Mouse (Mus musculus): ENCODE results near the gene 2410002F23Rik. TPM values are rescaled to one million over a fixed set of nuclear protein-coding genes. Genes with fewer than 3 reads are reported as not detected.
"Not testable (repeated sequence)": the region's sequence is repeated elsewhere in the genome, so short reads cannot be mapped to it uniquely, and the experiment has no call there.

2410002F23Rik gene
- 121 and 136 TPM in 2 replicates for polyA plus RNA-seq (2016; fragmentation: Nextera tagmentation; extraction: Ambion mirVana)

GRCm38 (mm10) chr7:44246055-44246983 lies at the start of gene 2410002F23Rik, which contains the start of gene 1700028J19Rik:
TSS of gene 2410002F23Rik (plus strand) at chr7:44246722.
TSS of gene 1700028J19Rik (minus strand) at chr7:44246695.
- Histone ChIP-seq H3K27me3 (ENCODE audit: insufficient read depth, poor library complexity, severe bottlenecking) (no peaks in the 10 kb centered on the region), H3K27ac (peak within 1 kb of the TSS; percentile 97), H3K4me3 (peak within 1 kb of the TSS; percentile 97), H3K4me1 (peaks cover 11% of the 10 kb centered on the region), H3K36me3 (peaks cover 34% of the 10 kb centered on the region), H3K9me3 (no peaks in the 10 kb centered on the region)
- WGBS: under 1% methylated on average over 62 of the region's 62 CpGs
- DNase-seq (ENCODE audit: low spot score): peak; percentile 96

DNA sequence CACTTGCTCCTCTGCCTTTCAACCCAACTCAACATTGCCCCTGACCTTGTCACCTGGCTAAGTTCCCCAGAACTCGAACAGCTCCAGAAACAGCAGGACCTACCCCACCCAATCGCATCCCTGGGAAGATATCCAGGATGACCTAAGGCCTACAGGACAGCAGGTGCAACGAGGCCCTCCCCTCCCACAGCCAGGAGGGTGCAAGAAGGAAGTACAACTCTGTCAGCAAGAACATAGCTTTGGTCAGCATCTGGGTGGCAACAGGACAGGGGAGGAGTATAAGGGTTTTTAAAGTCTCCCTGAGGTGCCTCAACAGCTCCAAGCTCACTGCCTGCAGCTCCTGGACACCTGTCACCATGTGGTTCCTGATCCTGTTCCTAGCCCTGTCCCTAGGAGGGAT lies 48.6 kb upstream of the 2410002F23Rik start, which contains the start of gene Klk1b3:
Gene Klk1b3, plus strand, starts transcription at position 301 of the 400 bp plus-strand sequence.
- no peak for DNase-seq (ENCODE audit: low spot score)
- Histone ChIP-seq H3K27me3 (ENCODE audit: insufficient read depth, poor library complexity, severe bottlenecking) (no peaks in the 10 kb centered on the region), H3K4me3 (no peak within 1 kb of the TSS), H3K4me1 (no peaks in the 10 kb centered on the region), H3K9me3 (no peaks in the 10 kb centered on the region), H3K27ac (no peak within 1 kb of the TSS), H3K36me3 (no peaks in the 10 kb centered on the region)
- WGBS: 57% methylated on average over 3 of the region's 3 CpGs

DNA sequence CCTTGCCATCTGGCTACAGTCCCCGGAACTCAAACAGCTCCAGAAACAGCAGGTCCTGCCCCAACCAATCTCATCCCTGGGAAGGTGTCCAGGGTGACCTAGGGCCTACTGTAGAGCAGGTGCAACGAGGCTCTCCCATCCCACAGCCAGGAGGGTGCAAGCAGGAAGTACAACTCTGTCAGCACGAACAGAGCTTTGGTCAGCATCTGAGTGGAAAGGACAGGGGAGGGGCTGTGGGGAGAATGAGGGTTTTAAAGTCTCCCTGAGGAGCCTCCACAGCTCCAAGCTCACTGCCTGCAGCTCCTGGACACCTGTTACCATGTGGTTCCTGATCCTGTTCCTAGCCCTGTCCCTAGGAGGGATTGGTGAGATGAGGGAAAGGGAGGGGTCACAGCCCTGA lies 39.4 kb upstream of the 2410002F23Rik start, which contains the start of gene Klk1b4:
Gene Klk1b4, plus strand, starts transcription at position 301 of the 400 bp plus-strand sequence.
- not testable (repeated sequence) for H3K27ac ChIP-seq; H3K4me1 ChIP-seq; H3K27me3 ChIP-seq (ENCODE audit: insufficient read depth, poor library complexity, severe bottlenecking); H3K4me3 ChIP-seq; H3K9me3 ChIP-seq; DNase-seq (ENCODE audit: low spot score); H3K36me3 ChIP-seq
- WGBS: 58% methylated on average over 3 of the region's 3 CpGs

GRCm38 (mm10) chr7:44208307-44208706 lies 38.2 kb upstream of the 2410002F23Rik start:
- DNase-seq (ENCODE audit: low spot score): no peak
- H3K9me3 ChIP-seq: no peaks in the 10 kb centered on the region
- 72% methylated on average over 3 of the region's 3 CpGs for WGBS
- no peaks in the 10 kb centered on the region for H3K4me1 ChIP-seq
- H3K27me3 ChIP-seq (ENCODE audit: insufficient read depth, poor library complexity, severe bottlenecking): no peaks in the 10 kb centered on the region
- H3K4me3 ChIP-seq: no peak overlapping the region
- no peak overlapping the region for H3K27ac ChIP-seq
- no peaks in the 10 kb centered on the region for H3K36me3 ChIP-seq

GRCm38 (mm10) chr7:44215645-44216044 lies 30.9 kb upstream of the 2410002F23Rik start, which contains the start of gene Klk1b5:
TSS of gene Klk1b5 (plus strand) at chr7:44215945.
- no peaks in the 10 kb centered on the region for H3K36me3 ChIP-seq
- no peak within 1 kb of the TSS for H3K27ac ChIP-seq
- no peaks in the 10 kb centered on the region for H3K9me3 ChIP-seq
- no peak within 1 kb of the TSS for H3K4me3 ChIP-seq
- H3K27me3 ChIP-seq (ENCODE audit: insufficient read depth, poor library complexity, severe bottlenecking): 0 out of 2 replicates have a peak, but pooled peaks cover 13% of the 10 kb centered on the region
- WGBS: 86% methylated on average over 1 of the region's 1 CpGs
- no peaks in the 10 kb centered on the region for H3K4me1 ChIP-seq
- no peak for DNase-seq (ENCODE audit: low spot score)

GRCm38 (mm10) chr7:44221601-44222000 lies 24.9 kb upstream of the 2410002F23Rik start:
- H3K27me3 ChIP-seq (ENCODE audit: insufficient read depth, poor library complexity, severe bottlenecking): 0 out of 2 replicates have a peak, but pooled peaks cover 11% of the 10 kb centered on the region
- not testable (repeated sequence) for H3K9me3 ChIP-seq; DNase-seq (ENCODE audit: low spot score); H3K4me3 ChIP-seq; H3K36me3 ChIP-seq; H3K27ac ChIP-seq; H3K4me1 ChIP-seq
- WGBS: 46% methylated on average over 8 of the region's 10 CpGs

- 66% methylated on average over 6 of the region's 6 CpGs for WGBS
- not testable (repeated sequence) for H3K4me1 ChIP-seq; H3K36me3 ChIP-seq; H3K9me3 ChIP-seq; H3K27me3 ChIP-seq (ENCODE audit: insufficient read depth, poor library complexity, severe bottlenecking); H3K27ac ChIP-seq; H3K4me3 ChIP-seq; DNase-seq (ENCODE audit: low spot score)
These were observed 24.2 kb upstream of the 2410002F23Rik start for GRCm38 (mm10) chr7:44222335-44222734.

DNA sequence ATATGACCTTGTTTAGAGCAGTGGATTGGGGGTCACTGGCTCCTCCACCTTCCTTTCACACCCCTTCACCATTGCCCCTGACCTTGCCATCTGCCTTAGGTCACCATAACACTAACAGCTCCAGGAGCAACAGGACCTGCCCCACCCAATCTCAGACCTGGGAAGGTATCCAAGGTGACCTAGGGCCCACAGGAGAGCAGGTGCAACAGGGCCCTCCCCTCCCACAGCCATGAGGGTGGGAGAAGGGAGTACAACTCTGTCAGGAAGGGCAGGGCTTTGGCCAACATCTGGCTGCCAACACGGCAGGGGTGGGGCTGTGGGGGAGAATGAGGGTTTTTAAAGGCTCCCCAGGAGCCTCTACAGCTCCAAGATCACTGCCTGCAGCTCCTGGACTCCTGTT lies 21.4 kb upstream of the 2410002F23Rik start, which contains the start of gene Klk1:
Gene Klk1, plus strand, starts transcription at position 285 of the 400 bp plus-strand sequence.
- Histone ChIP-seq H3K27ac (no peak within 1 kb of the TSS), H3K9me3 (no peaks in the 10 kb centered on the region), H3K4me3 (no peak within 1 kb of the TSS), H3K36me3 (no peaks in the 10 kb centered on the region), H3K4me1 (peaks cover 3% of the 10 kb centered on the region; the same call in 1 of the 2 replicates), H3K27me3 (ENCODE audit: insufficient read depth, poor library complexity, severe bottlenecking) (no peaks in the 10 kb centered on the region)
- WGBS: 31% methylated on average over 1 of the region's 1 CpGs
- no peak for DNase-seq (ENCODE audit: low spot score)

- 77% methylated on average over 3 of the region's 3 CpGs for WGBS
- Histone ChIP-seq H3K4me1 (no peaks in the 10 kb centered on the region), H3K9me3 (no peaks in the 10 kb centered on the region), H3K27me3 (ENCODE audit: insufficient read depth, poor library complexity, severe bottlenecking) (no peaks in the 10 kb centered on the region), H3K27ac (no peak within 1 kb of the TSS), H3K36me3 (no peaks in the 10 kb centered on the region), H3K4me3 (no peak within 1 kb of the TSS)
- DNase-seq (ENCODE audit: low spot score): no peak
These were observed 10.6 kb upstream of the 2410002F23Rik start, which contains the start of gene Gm36864 for GRCm38 (mm10) chr7:44235909-44236308. TSS of gene Gm36864 (plus strand) at chr7:44236177.

- 63% methylated on average over 2 of the region's 2 CpGs for WGBS
These were observed 6.6 kb upstream of the 2410002F23Rik start for GRCm38 (mm10) chr7:44239913-44240312.

DNA sequence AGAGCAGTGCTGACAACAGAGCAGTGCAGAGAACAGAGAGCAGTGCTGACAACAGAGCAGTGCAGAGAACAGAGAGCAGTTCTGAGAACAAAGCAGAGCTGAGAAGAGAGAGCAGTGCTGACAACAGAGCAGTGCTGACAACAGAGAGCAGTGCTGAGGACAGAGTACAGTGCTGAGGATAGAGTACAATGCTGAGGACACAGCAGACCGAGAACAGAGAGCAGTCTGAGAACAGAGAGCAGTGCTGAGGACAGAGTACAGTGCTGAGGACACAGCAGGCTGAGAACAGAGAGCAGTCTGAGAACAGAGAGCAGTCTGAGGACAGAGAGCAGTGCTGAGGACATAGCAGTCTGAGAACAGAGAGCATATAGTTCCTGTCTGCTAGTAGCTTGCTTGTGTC lies 5.8 kb upstream of the 2410002F23Rik start:
- no peaks in the 10 kb centered on the region for H3K36me3 ChIP-seq
- 33% methylated on average over 1 of the region's 1 CpGs for WGBS
- H3K27me3 ChIP-seq (ENCODE audit: insufficient read depth, poor library complexity, severe bottlenecking): no peaks in the 10 kb centered on the region
- no peak overlapping the region for H3K27ac ChIP-seq
- no peak overlapping the region for H3K4me3 ChIP-seq
- no peaks in the 10 kb centered on the region for H3K9me3 ChIP-seq
- DNase-seq (ENCODE audit: low spot score): no peak
- peaks cover 7% of the 10 kb centered on the region for H3K4me1 ChIP-seq

More at GRCm38 (mm10) chr7:44239913-44240312, 6.6 kb upstream of the 2410002F23Rik start:
- no peak overlapping the region for H3K4me3 ChIP-seq
- no peaks in the 10 kb centered on the region for H3K9me3 ChIP-seq
- no peaks in the 10 kb centered on the region for H3K27me3 ChIP-seq (ENCODE audit: insufficient read depth, poor library complexity, severe bottlenecking)
- H3K4me1 ChIP-seq: no peaks in the 10 kb centered on the region
- DNase-seq (ENCODE audit: low spot score): no peak
- H3K27ac ChIP-seq: no peak overlapping the region
- H3K36me3 ChIP-seq: no peaks in the 10 kb centered on the region

DNA sequence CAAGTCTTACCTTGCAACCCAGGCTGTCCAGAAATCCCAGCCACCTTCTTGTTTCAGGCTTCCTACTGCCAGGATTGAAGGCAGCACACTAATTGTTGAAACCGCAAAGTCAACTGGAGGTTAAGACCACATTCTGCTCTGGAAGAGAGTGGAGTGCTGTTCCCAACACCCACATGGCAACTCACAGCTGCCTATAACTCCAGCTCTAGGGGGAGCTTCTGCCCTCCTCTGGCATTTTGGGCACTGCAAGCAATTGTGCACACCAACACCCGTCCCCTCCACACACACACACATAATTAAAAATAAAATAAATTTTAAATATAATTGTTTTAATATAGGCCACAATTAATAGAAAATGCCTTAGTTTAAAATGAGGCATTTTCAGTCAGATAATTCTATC lies 5.4 kb upstream of the 2410002F23Rik start:
- peaks cover 7% of the 10 kb centered on the region for H3K4me1 ChIP-seq
- H3K27ac ChIP-seq: no peak overlapping the region
- no peak for DNase-seq (ENCODE audit: low spot score)
- no peaks in the 10 kb centered on the region for H3K9me3 ChIP-seq
- no peak overlapping the region for H3K4me3 ChIP-seq
- no peaks in the 10 kb centered on the region for H3K27me3 ChIP-seq (ENCODE audit: insufficient read depth, poor library complexity, severe bottlenecking)
- no peaks in the 10 kb centered on the region for H3K36me3 ChIP-seq
- WGBS: 62% methylated on average over 2 of the region's 2 CpGs

GRCm38 (mm10) chr7:44244080-44244479 lies 2.4 kb upstream of the 2410002F23Rik start:
- 63% methylated on average over 1 of the region's 1 CpGs for WGBS

More at GRCm38 (mm10) chr7:44244080-44244479, 2.4 kb upstream of the 2410002F23Rik start:
- H3K4me3 ChIP-seq: no peak overlapping the region
- peaks cover 11% of the 10 kb centered on the region for H3K4me1 ChIP-seq
- no peak overlapping the region for H3K27ac ChIP-seq
- DNase-seq (ENCODE audit: low spot score): no peak
- H3K27me3 ChIP-seq (ENCODE audit: insufficient read depth, poor library complexity, severe bottlenecking): no peaks in the 10 kb centered on the region
- H3K36me3 ChIP-seq: peaks cover 12% of the 10 kb centered on the region
- no peaks in the 10 kb centered on the region for H3K9me3 ChIP-seq

All from heart, embryonic 10.5 days (tissue).